Comparison of ENCODE assay signal across 24 mouse cellular contexts in genomic region chr16:49037771-49038170, GRCm38 (mm10). TPM values are rescaled to one million over a fixed set of nuclear protein-coding genes. Genes with fewer than 3 reads are reported as not detected.
"Had no signal": no experiment of that assay in that cellular context is flagged by ENCODE, and none has a peak within 500 bp of the region (broad histone marks: within the 10 kb centered on the region; RNA-seq: fewer than 3 reads in every experiment).

No protein-coding gene starts in this region.

- DNase-seq: heart, postnatal 10 days; heart, postnatal 14 days; heart, postnatal 36 days; heart, postnatal 4 days; kidney, adult 11 months; kidney, adult 18-20 months; kidney, adult 2 months; kidney, adult 8-10 months; kidney, adult 9 months; kidney, postnatal 10 days; kidney, postnatal 14 days; kidney, postnatal 25 days; kidney, postnatal 36 days; kidney, postnatal 4 days; layer of hippocampus, adult 9-11 months; layer of hippocampus, postnatal 36 days had no signal

- ATAC-seq: hindbrain, embryonic 16.5 days; hindbrain, postnatal 0 days; inflammation-experienced regulatory T-cells, adult 6 months; intestine, embryonic 15.5 days; intestine, embryonic 16.5 days; intestine, postnatal 0 days had no signal

RNA-seq across cellular contexts. Expression of gene Myh15, which starts 19.5 kb away (rescaled TPM):
- total RNA-seq: heart, postnatal 10 days; heart, postnatal 14 days; heart, postnatal 25 days; heart, postnatal 36 days; heart, postnatal 4 days; hematopoietic stem cell, adult 5-6 weeks had no signal
